Mouse (Mus musculus): ENCODE data around the gene Hhat.

GRCm38 (mm10) chr1:192473134-192473533 is 297.9 kb downstream of the Hhat start:
- TF ChIP-seq GATA1 (IDR thresholded peaks at IDR 0.05; ENCODE audit: low read length) (no peak), TAL1 (IDR thresholded peaks at IDR 0.05; ENCODE audit: low read length) (no peak)

All from erythroblast, embryonic 14.5 days (primary cell).